In genomic region chr16:35154641-35155390, GRCm38 (mm10) we compare ENCODE assay signal across 8 mouse cellular contexts. TPM values are rescaled to one million over a fixed set of nuclear protein-coding genes. Genes with fewer than 3 reads are reported as not detected.
A peak's percentile ranks its signal among the peaks of the same experiment; 100 is the strongest.
DNase-seq lines count a peak whose midpoint lies in the region; ATAC-seq and TF ChIP-seq lines count a peak whose summit lies in the region.

Gene Adcy5, plus strand, starts transcription at chr16:35154877.

- TF ChIP-seq EP300 in liver, embryonic 14.5 days (IDR thresholded peaks at IDR 0.05; ENCODE audit: low read depth): no peak

- no peaks in the 10 kb centered on the region for H3K36me3 ChIP-seq in intestine, postnatal 0 days (ENCODE audit: control insufficient read depth, insufficient read depth)
- H3K36me3 ChIP-seq in liver, embryonic 14.5 days (replicated peaks; ENCODE audit: control insufficient read depth, insufficient read depth, low read depth): no peaks in the 10 kb centered on the region

- peak within 1 kb of the TSS; percentile 53 for H3K9ac ChIP-seq in intestine, postnatal 0 days (ENCODE audit: low read depth, low read length)
- no peak within 1 kb of the TSS for H3K9ac ChIP-seq in liver, embryonic 14.5 days (replicated peaks)

- TF ChIP-seq CTCF in intestine, postnatal 0 days (IDR thresholded peaks at IDR 0.05; ENCODE audit: low read depth): no peak
- no peak for TF ChIP-seq CTCF in liver, embryonic 14.5 days (IDR thresholded peaks at IDR 0.05; ENCODE audit: low read depth)

- H3K27me3 ChIP-seq in intestine, postnatal 0 days (replicated peaks; ENCODE audit: control insufficient read depth, insufficient read depth, low read length): peaks cover 59% of the 10 kb centered on the region
- H3K27me3 ChIP-seq in liver, embryonic 14.5 days (ENCODE audit: control insufficient read depth, insufficient read depth, low read length): peaks cover 69% of the 10 kb centered on the region

- H3K4me1 ChIP-seq in intestine, postnatal 0 days (replicated peaks; ENCODE audit: control insufficient read depth, insufficient read depth, low read length): no peaks in the 10 kb centered on the region
- H3K4me1 ChIP-seq in liver, embryonic 14.5 days (replicated peaks; ENCODE audit: control insufficient read depth in 2 of 2, insufficient read depth in 2 of 2, low read length in 1 of 2): no peaks in the 10 kb centered on the region

- H3K9me3 ChIP-seq in intestine, postnatal 0 days (ENCODE audit: control insufficient read depth): no peaks in the 10 kb centered on the region
- no peaks in the 10 kb centered on the region for H3K9me3 ChIP-seq in liver, embryonic 14.5 days (ENCODE audit: control insufficient read depth, low read length)

- peak; percentile 45 for DNase-seq in ovary, postnatal 36 days (ENCODE audit: low spot score)
- no peak for DNase-seq in ovary, postnatal 14 days (ENCODE audit: low spot score)
- peak; percentile 75 to 80 for DNase-seq in cerebellum, postnatal 10 days
- DNase-seq in heart, adult 11 months: peak; percentile 93
- DNase-seq in liver, embryonic 14.5 days (ENCODE audit: low read depth in 3 of 3, low spot score in 3 of 3): no peak
- peak; percentile 41 to 43 for DNase-seq in right cerebral cortex, adult 2 months (ENCODE audit: low spot score in 2 of 2)
- no peak for DNase-seq in spleen, adult 12 weeks (ENCODE audit: low spot score)

- peak within 1 kb of the TSS; percentile 54 for H3K27ac ChIP-seq in intestine, postnatal 0 days (ENCODE audit: low read depth, low read length)
- no peak within 1 kb of the TSS for H3K27ac ChIP-seq in liver, embryonic 14.5 days

- H3K4me2 ChIP-seq in intestine, postnatal 0 days (replicated peaks; ENCODE audit: low read depth): peak within 1 kb of the TSS; percentile 93
- peak within 1 kb of the TSS; percentile 51 for H3K4me2 ChIP-seq in liver, embryonic 14.5 days (ENCODE audit: low read depth)

- H3K4me3 ChIP-seq in intestine, postnatal 0 days (ENCODE audit: low read depth, low read length): peak within 1 kb of the TSS; percentile 68
- peak within 1 kb of the TSS; percentile 10 to 27 for H3K4me3 ChIP-seq in liver, embryonic 14.5 days (ENCODE audit: insufficient read depth in 1 of 2, low read depth in 2 of 2, low read length in 2 of 2)

- ATAC-seq in intestine, postnatal 0 days: peak; percentile 40
- no peak for ATAC-seq in liver, embryonic 14.5 days (ENCODE audit: insufficient read depth)

- under 1% methylated on average over 75 of the region's 104 CpGs for WGBS in intestine, postnatal 0 days
- under 1% methylated on average over 73 of the region's 104 CpGs for WGBS in liver, embryonic 14.5 days (ENCODE audit: insufficient replicate concordance)

RNA-seq across cellular contexts. Expression of gene Adcy5, which starts in this region (rescaled TPM):
- polyA plus RNA-seq in intestine, postnatal 0 days (2015; fragmentation: Nextera tagmentation; extraction: Ambion mirVana): 1.8 and 2.0 TPM in 2 replicates
- polyA plus RNA-seq in liver, embryonic 14.5 days (2012; rRNA removed): 0.32 and 0.49 TPM in 2 replicates
- polyA plus RNA-seq in liver, embryonic 14.5 days (2014; fragmentation: Nextera tagmentation; extraction: Ambion mirVana): 0.10 and 0.11 TPM in 2 replicates

Comparison
In these comparisons a context has a peak if more than half of its experiments do, and no peak if none do; other contexts are left out.
1. DNase-seq: peak in ovary, postnatal 36 days (single experiment), cerebellum, postnatal 10 days (2 of 2), heart, adult 11 months (single experiment) and right cerebral cortex, adult 2 months (2 of 2); none in ovary, postnatal 14 days (single experiment), liver, embryonic 14.5 days (0 of 3) and spleen, adult 12 weeks (single experiment).